Mouse (Mus musculus) limb, embryonic 15.5 days (tissue): Measurements from ENCODE around the gene Mesd. TPM values are rescaled to one million over a fixed set of nuclear protein-coding genes. Genes with fewer than 3 reads are reported as not detected.

Experiments used
- ATAC-seq: fragments of 200-750 bp; cut with Nextera tagmentation; 2 replicates; pipeline ENCODE4 v1.8.0; 2017; ENCODE audit warnings: low read depth, moderate TSS enrichment; ENCODE audit not compliant: insufficient number of reproducible peaks, low FRiP score, low TSS enrichment
- H3K27ac ChIP-seq: fragments of 300-500 bp; sonication (generic); 2 replicates; pipeline ENCODE4 v1.5.1; 2015; ENCODE audit warnings: moderate library complexity, mild to moderate bottlenecking, inconsistent platforms
- H3K27me3 ChIP-seq: fragments of 300-500 bp; sonication (generic); 2 replicates; pipeline ENCODE4 v1.6.1; 2015; ENCODE audit warnings: inconsistent platforms
- H3K36me3 ChIP-seq: fragments of 300-500 bp; sonication (generic); 2 replicates; pipeline ENCODE4 v1.6.1; 2015; ENCODE audit warnings: inconsistent platforms
- H3K4me1 ChIP-seq: fragments of 300-500 bp; sonication (generic); 2 replicates; pipeline ENCODE4 v1.6.1; 2015; ENCODE audit warnings: inconsistent platforms
- H3K4me2 ChIP-seq: fragments of 300-500 bp; sonication (generic); 2 replicates; pipeline ENCODE4 v1.6.1; 2015; ENCODE audit warnings: mild to moderate bottlenecking, inconsistent platforms
- H3K4me3 ChIP-seq: fragments of 300-500 bp; sonication (generic); 2 replicates; pipeline ENCODE4 v1.5.1; 2015; ENCODE audit warnings: mild to moderate bottlenecking, inconsistent platforms
- H3K9ac ChIP-seq: fragments of 300-500 bp; sonication (generic); 2 replicates; pipeline ENCODE4 v1.6.1; 2015; ENCODE audit warnings: inconsistent platforms
- H3K9me3 ChIP-seq: fragments of 300-500 bp; sonication (generic); 2 replicates; pipeline ENCODE4 v1.6.1; 2016; ENCODE audit warnings: inconsistent platforms
- WGBS: fragments of 180-500 bp; shearing (Covaris S2); methylation state at CpG from one replicate; pipeline ENCODE4 v1.1.7; 2015; 5-methylcytosine and 5-hydroxymethylcytosine counted together
- polyA plus RNA-seq: library from polyadenylated mRNA; unstranded; fragments of >200 nt; fragmentation: Nextera tagmentation; extraction: Ambion mirVana; gene quantifications from 2 replicates; pipeline ENCODE4 v1.2.1, GENCODE M21; 2015

The Mesd gene
- 84.9 and 90.8 TPM in 2 replicates for polyA plus RNA-seq

- H3K4me3 ChIP-seq, result peak within 1 kb of the TSS; percentile 71
- WGBS, result under 1% methylated on average over 67 of the region's 69 CpGs
- peak; percentile 79 for ATAC-seq
- peak within 1 kb of the TSS; percentile 81 for H3K9ac ChIP-seq
- no peaks in the 10 kb centered on the region for H3K27me3 ChIP-seq
- no peaks in the 10 kb centered on the region for H3K9me3 ChIP-seq
- H3K27ac ChIP-seq, result peak within 1 kb of the TSS; percentile 93
- H3K4me2 ChIP-seq, result peak within 1 kb of the TSS; percentile 96
- peaks cover 4% of the 10 kb centered on the region; the same call in 1 of the 2 replicates for H3K36me3 ChIP-seq
- peaks cover 36% of the 10 kb centered on the region for H3K4me1 ChIP-seq
These were observed at the start of gene Mesd, which contains the start of gene Tlnrd1 for GRCm38 (mm10) chr7:83884021-83884658. Mesd (plus strand) TSS chr7:83884466. Tlnrd1 (minus strand) TSS chr7:83884305.

DNA sequence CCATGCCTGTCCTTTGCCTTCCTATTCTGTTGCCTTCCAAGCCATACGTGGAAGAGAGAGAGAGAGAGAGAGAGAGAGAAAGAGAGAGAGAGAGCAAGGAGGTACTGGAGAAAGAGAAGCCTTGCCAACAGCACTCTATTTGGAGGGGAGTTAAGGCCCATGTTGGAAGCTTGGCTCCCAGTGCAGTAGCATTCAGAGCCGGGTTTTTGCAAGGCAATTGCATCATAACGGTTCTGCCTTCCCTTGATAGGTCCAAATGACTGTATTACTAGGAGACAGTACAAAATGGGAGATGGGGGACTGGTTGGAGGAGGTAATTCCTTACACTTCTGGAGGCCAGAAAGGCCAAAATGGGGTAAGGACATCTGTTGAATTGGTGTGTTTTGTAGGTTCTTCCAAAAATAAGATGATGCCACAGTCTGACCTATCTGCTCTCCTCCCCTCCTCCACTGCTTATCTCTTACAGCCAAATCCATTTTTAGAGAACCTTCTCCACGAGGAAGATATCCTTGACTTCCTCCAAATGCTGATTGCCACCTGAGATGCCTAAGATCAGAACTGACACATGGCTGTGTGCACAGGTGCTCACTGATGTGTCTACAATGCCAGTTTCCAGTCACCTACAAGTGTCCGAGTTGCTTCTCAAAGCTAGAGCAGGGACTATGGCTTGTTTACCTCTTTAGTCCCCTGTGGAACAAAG is 45.6 kb upstream of the Mesd start:
- Histone ChIP-seq H3K27ac (no peak overlapping the region), H3K27me3 (no peaks in the 10 kb centered on the region), H3K4me2 (no peak overlapping the region), H3K4me3 (no peak overlapping the region), H3K4me1 (no peaks in the 10 kb centered on the region), H3K36me3 (no peaks in the 10 kb centered on the region), H3K9me3 (no peaks in the 10 kb centered on the region), H3K9ac (no peak overlapping the region)
- WGBS, result 77% methylated on average over 5 of the region's 5 CpGs
- ATAC-seq, result no peak

DNA sequence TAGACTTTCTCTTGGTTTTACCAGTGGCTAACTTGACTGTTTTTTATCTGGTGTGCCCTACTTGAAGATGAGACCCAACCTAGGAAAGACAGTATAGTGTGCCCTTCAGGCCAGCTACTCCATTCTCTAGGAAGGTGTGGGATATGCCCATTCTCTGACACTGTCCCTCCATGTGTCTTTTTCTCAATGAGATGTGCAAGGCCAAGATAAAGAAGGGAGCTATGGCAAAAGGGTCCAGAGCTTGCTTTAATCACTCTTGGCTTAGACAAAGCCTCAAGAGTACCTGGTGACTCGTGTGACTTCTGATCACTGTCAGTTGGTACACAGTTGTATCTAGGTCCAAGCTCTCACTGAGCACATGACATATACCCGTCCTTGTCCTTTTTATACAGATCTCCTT is 44.2 kb upstream of the Mesd start:
- WGBS, result 83% methylated on average over 2 of the region's 2 CpGs
- no peak for ATAC-seq

GRCm38 (mm10) chr7:83842486-83843259 is 41.6 kb upstream of the Mesd start:
- WGBS, result 64% methylated on average over 6 of the region's 6 CpGs
- no peak for ATAC-seq
- Histone ChIP-seq H3K9ac (no peak overlapping the region), H3K27ac (0 out of 2 replicates have a peak overlapping the region, but pooled peaks have one; percentile 27), H3K4me2 (no peak overlapping the region), H3K9me3 (no peaks in the 10 kb centered on the region), H3K36me3 (no peaks in the 10 kb centered on the region), H3K4me1 (peaks cover 7% of the 10 kb centered on the region), H3K4me3 (no peak overlapping the region), H3K27me3 (no peaks in the 10 kb centered on the region)

More for the DNA sequence above, 44.2 kb upstream of the Mesd start:
- Histone ChIP-seq H3K9me3 (no peaks in the 10 kb centered on the region), H3K27ac (no peak overlapping the region), H3K9ac (no peak overlapping the region), H3K4me2 (no peak overlapping the region), H3K36me3 (no peaks in the 10 kb centered on the region), H3K4me1 (no peaks in the 10 kb centered on the region), H3K4me3 (no peak overlapping the region), H3K27me3 (no peaks in the 10 kb centered on the region)

DNA sequence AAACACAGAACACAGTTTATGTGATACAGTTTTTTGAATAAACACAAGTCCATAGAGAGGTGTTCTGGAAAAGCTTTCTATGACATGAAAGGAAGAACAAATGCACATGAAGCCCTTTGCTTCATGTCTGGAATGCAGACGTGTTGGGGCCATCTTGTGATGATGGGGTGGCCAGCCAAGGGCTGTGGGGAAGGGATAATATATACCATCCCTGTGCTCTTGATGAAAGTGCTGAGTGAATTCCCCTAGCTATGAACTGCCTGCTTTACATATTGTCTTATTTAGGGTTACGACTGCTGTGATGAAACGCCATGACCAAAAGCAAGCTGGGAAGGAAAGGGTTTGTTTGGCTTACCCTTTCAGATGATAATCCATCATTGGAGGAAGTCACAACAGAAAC is 39.5 kb upstream of the Mesd start:
- Histone ChIP-seq H3K4me1 (peaks cover 7% of the 10 kb centered on the region), H3K4me2 (no peak overlapping the region), H3K36me3 (no peaks in the 10 kb centered on the region), H3K9ac (no peak overlapping the region), H3K9me3 (no peaks in the 10 kb centered on the region), H3K4me3 (no peak overlapping the region), H3K27ac (no peak overlapping the region), H3K27me3 (no peaks in the 10 kb centered on the region)
- 56% methylated on average over 3 of the region's 3 CpGs for WGBS
- ATAC-seq, result no peak

DNA sequence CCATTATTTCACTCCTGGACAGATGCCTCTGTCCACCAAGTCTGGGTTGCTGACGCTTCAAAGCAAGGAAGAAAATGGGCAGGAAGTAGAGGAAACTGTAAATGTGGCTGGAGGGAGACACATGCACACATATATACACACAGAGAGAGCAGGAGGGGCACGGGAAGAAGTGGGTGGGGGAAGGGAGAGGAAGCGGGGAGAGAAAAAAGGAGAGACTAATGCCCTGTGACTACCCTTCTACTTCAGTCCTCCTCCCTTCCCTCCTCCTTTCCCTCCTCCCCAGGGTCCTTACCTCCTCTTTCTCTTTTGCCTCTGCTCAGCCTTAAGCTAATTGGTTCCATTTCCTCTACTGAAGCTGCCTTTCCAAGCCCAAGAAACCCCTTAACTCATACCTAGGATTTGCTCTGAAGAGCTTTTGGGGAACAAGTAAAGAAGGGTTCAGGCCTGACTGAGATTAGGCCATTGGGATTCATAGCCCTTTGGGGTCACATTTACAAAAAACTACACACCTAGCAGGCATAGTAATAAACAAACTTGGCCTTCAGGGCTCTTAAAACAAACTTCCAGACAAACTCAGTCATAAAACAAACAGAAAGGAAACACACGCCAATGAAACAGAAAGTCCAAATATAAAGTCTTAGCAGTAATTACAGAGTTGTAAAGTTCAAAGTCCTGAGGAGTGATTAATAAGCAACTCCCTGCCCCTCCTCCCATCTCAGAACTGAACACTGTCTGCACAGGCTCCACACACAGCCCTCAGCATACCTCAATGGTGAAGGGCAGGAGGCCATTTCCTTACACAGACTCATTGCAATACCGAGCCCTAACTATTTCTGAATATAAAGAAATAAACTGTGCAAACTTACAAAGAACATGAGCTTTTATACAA is 36.8 kb upstream of the Mesd start:
- WGBS, result 24% methylated on average over 5 of the region's 5 CpGs
- H3K9ac ChIP-seq, result no peak overlapping the region
- no peaks in the 10 kb centered on the region for H3K27me3 ChIP-seq
- no peaks in the 10 kb centered on the region for H3K9me3 ChIP-seq
- peak overlapping the region; percentile 44 for H3K27ac ChIP-seq
- peaks cover 14% of the 10 kb centered on the region for H3K4me1 ChIP-seq
- H3K36me3 ChIP-seq, result no peaks in the 10 kb centered on the region
- ATAC-seq, result no peak
- H3K4me3 ChIP-seq, result no peak overlapping the region
- H3K4me2 ChIP-seq, result no peak overlapping the region

DNA sequence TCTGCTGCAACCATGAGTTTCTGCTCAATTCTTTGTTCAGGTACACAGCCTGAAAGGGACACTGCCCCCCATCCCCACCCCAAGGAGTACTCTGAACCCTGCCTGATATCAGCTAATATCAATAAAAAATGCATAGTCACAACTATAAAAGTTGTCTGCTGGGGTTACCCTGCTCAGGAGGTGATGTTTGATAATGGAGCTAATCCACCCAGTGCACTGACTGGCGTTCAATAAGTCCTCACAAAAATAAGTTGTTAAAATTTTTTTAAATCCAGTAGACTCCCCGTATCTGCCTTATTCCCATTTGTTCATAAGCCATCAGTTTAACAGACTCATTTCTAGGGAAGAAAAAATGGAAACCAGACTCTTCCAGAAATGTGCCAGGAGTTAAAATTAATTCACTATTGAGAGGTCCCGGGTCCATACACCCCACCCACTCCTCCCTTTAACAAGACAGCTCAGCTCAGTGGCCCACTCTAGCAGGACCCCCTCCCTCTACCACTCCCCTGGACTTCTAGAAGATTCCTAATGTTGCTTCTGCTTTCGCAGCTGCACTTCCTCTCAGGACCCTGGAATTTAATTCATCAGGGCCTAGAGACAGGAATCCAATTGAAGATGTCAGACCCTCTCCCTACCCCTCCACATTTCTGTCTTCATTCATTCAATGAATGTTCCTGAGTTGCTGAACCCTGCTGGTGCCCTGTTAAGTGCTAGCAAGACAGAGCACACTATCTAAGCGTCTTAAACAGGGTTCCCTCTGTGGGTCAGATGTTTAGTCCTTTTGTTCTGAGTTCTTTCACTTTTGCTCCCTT is 32.5 kb upstream of the Mesd start:
- 44% methylated on average over 5 of the region's 5 CpGs for WGBS

GRCm38 (mm10) chr7:83852381-83853380 is 31.6 kb upstream of the Mesd start:
- Histone ChIP-seq H3K36me3 (no peaks in the 10 kb centered on the region), H3K4me1 (peaks cover 12% of the 10 kb centered on the region), H3K9ac (no peak overlapping the region), H3K27ac (no peak overlapping the region), H3K9me3 (no peaks in the 10 kb centered on the region), H3K4me3 (no peak overlapping the region), H3K4me2 (no peak overlapping the region), H3K27me3 (no peaks in the 10 kb centered on the region)
- 43% methylated on average over 5 of the region's 5 CpGs for WGBS
- no peak for ATAC-seq

More for the DNA sequence above, 32.5 kb upstream of the Mesd start:
- H3K4me3 ChIP-seq, result no peak overlapping the region
- no peaks in the 10 kb centered on the region for H3K27me3 ChIP-seq
- H3K4me2 ChIP-seq, result no peak overlapping the region
- 0 out of 2 replicates have a peak overlapping the region, but pooled peaks have one; percentile 7 for H3K27ac ChIP-seq
- ATAC-seq, result no peak
- H3K9me3 ChIP-seq, result no peaks in the 10 kb centered on the region
- H3K9ac ChIP-seq, result no peak overlapping the region
- H3K36me3 ChIP-seq, result no peaks in the 10 kb centered on the region
- peaks cover 17% of the 10 kb centered on the region for H3K4me1 ChIP-seq

GRCm38 (mm10) chr7:83855203-83855602 is 29.1 kb upstream of the Mesd start:
- Histone ChIP-seq H3K4me2 (no peak overlapping the region), H3K27me3 (no peaks in the 10 kb centered on the region), H3K36me3 (no peaks in the 10 kb centered on the region), H3K9me3 (no peaks in the 10 kb centered on the region), H3K4me1 (peaks cover 12% of the 10 kb centered on the region), H3K4me3 (no peak overlapping the region), H3K9ac (no peak overlapping the region), H3K27ac (no peak overlapping the region)
- no peak for ATAC-seq
- 86% methylated on average over 1 of the region's 1 CpGs for WGBS
